Mouse (Mus musculus) testis, adult 2 months (tissue): ENCODE results near the gene Gmip. TPM values are rescaled to one million over a fixed set of nuclear protein-coding genes. Genes with fewer than 3 reads are reported as not detected.
A peak's percentile ranks its signal among the peaks of the same experiment; 100 is the strongest.

Source experiments
- H3K27ac ChIP-seq: fragments of 200-500 bp; 2 replicates; pipeline ENCODE4 v1.5.1; 2012; ENCODE audit warnings: low read depth, low read length; ENCODE audit not compliant: control insufficient read depth, insufficient read depth
- H3K27me3 ChIP-seq: fragments of 200-500 bp; 2 replicates; pipeline ENCODE4 v1.6.1; 2012; ENCODE audit warnings: mild to moderate bottlenecking, low read length, moderate library complexity; ENCODE audit not compliant: control insufficient read depth, insufficient read depth
- H3K36me3 ChIP-seq: fragments of 200-500 bp; 2 replicates; pipeline ENCODE4 v1.6.1; 2012; ENCODE audit warnings: mild to moderate bottlenecking, low read length; ENCODE audit not compliant: control insufficient read depth, insufficient read depth
- H3K4me1 ChIP-seq: fragments of 200-500 bp; 2 replicates; pipeline ENCODE4 v1.6.1; 2012; ENCODE audit warnings: low read length; ENCODE audit not compliant: control insufficient read depth, insufficient read depth
- H3K4me3 ChIP-seq: fragments of 200-500 bp; 2 replicates; pipeline ENCODE4 v1.5.1; 2012; ENCODE audit warnings: low read depth, mild to moderate bottlenecking, low read length, moderate library complexity, mixed read lengths; ENCODE audit not compliant: control insufficient read depth
- CTCF ChIP-seq: fragments of 200-500 bp; IDR thresholded peaks from 2 replicates; pipeline ENCODE4 v1.5.1; 2012; ENCODE audit warnings: low read depth, mild to moderate bottlenecking, inconsistent platforms, low read length, moderate library complexity; ENCODE audit not compliant: control insufficient read depth, insufficient read depth, insufficient replicate concordance
- POLR2A ChIP-seq: fragments of 200-500 bp; IDR thresholded peaks from 2 replicates; pipeline ENCODE4 v1.6.1; 2012; ENCODE audit warnings: low read depth, mild to moderate bottlenecking, inconsistent platforms, low read length, moderate library complexity; ENCODE audit not compliant: control insufficient read depth
- polyA plus RNA-seq: library from polyadenylated mRNA; depleted of rRNA; stranded (reverse); fragments of >200 nt; gene quantifications from 2 replicates; pipeline ENCODE4 v1.2.3, GENCODE M21; 2012

Gene Gmip
- polyA plus RNA-seq, 1 experiment: 4.4 TPM

- no peak overlapping the region for H3K4me3 ChIP-seq
- no peaks in the 10 kb centered on the region; the same call in 1 of the 2 replicates for H3K4me1 ChIP-seq
- no peak for TF ChIP-seq POLR2A
- TF ChIP-seq CTCF: no peak
- H3K36me3 ChIP-seq: no peaks in the 10 kb centered on the region
- no peaks in the 10 kb centered on the region for H3K27me3 ChIP-seq
- no peak overlapping the region for H3K27ac ChIP-seq
Measured at GRCm38 (mm10) chr8:69789105-69789504, 19.4 kb upstream of the Gmip start.

DNA sequence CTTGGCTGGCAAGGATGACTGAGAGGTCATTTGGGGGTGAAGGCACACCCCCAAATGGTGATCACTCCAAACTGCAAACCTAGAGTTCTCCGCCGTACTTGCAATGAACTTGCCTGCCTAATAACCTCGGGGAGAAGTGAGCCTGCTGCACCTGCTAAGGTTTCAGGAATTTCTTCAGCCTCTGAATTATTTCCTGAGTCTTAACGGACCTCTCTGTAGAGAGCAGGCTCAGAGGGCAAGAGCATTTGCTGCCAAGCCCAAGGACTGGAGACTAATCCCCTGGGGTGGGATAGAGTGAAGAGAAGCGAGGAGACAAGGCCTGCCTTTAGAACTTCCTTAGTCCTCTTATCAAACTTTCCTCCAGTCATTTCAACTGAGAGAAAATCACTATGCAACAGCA lies 18.7 kb upstream of the Gmip start:
- TF ChIP-seq POLR2A: no peak
- no peak for TF ChIP-seq CTCF
- Histone ChIP-seq H3K36me3 (no peaks in the 10 kb centered on the region), H3K27me3 (no peaks in the 10 kb centered on the region)

DNA sequence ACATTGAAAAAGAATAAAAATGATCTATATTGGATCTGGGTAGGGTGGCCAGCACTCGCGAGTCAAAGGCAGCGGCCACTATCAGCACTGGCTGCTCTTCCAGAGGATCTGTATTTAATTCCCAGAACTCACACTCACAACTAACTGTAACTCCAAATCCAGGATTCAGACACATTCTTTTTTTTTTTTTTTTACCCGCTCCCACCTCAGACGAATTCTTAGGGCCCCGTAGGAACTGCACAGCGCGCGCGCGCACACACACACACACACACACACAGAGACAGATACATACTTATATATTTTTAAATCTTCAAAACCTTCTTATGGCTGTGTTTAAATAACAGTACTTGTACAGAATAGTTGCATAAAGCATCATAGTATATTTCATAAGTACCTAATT lies 18.1 kb upstream of the Gmip start:
- TF ChIP-seq CTCF (no peak), POLR2A (no peak)
- Histone ChIP-seq H3K36me3 (no peaks in the 10 kb centered on the region; the same call in 1 of the 2 replicates), H3K4me1 (no peaks in the 10 kb centered on the region; the same call in 1 of the 2 replicates), H3K4me3 (peak overlapping the region; percentile 97), H3K27ac (peak overlapping the region; percentile 97), H3K27me3 (no peaks in the 10 kb centered on the region)

More for the DNA sequence above, 18.7 kb upstream of the Gmip start:
- H3K4me3 ChIP-seq: no peak overlapping the region
- no peak overlapping the region for H3K27ac ChIP-seq
- H3K4me1 ChIP-seq: no peaks in the 10 kb centered on the region; the same call in 1 of the 2 replicates

DNA sequence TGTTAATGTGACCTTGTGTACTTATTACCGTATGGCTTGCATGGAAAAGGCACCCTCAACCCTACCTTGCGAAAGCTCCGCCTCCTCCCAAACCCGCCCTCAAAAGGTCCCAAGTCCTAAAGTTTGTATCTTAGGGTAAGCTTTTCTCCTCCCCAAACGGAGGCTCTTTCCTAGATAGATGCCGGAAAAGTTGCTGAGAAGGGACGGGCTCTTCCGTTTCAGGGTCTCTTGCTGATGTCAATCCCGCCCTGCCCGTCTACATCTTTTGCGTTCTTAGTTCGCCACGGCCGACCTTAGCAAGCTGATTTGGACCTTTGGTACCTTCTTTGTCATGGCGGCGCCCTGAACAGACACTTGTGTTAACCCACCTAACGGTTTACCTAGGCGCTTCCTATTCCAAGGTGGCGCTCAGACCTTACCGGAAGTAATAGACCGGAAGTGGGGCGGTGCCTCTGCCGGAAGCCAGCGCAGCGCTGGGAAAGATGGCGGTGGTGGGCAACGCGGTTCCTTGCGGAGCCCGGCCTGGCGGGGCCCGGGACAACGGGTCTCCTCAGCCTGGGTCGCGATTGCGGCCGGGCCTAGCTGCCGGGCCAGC lies 17.6 kb upstream of the Gmip start, which contains the start of the genes Atp13a1 and Zfp866:
Gene Atp13a1, plus strand, starts transcription at position 391 of the 595 bp plus-strand sequence.
Gene Zfp866, minus strand, starts transcription at position 406 of the 595 bp plus-strand sequence.
- Histone ChIP-seq H3K36me3 (no peaks in the 10 kb centered on the region; the same call in 1 of the 2 replicates), H3K27ac (peak within 1 kb of the TSS; percentile 97), H3K4me1 (no peaks in the 10 kb centered on the region; the same call in 1 of the 2 replicates), H3K4me3 (peak within 1 kb of the TSS; percentile 97), H3K27me3 (no peaks in the 10 kb centered on the region)
- TF ChIP-seq POLR2A (peak; percentile 90), CTCF (no peak)

- Histone ChIP-seq H3K4me1 (no peaks in the 10 kb centered on the region; the same call in 1 of the 2 replicates), H3K4me3 (peak overlapping the region; percentile 97), H3K27me3 (no peaks in the 10 kb centered on the region), H3K36me3 (no peaks in the 10 kb centered on the region; the same call in 1 of the 2 replicates), H3K27ac (peak overlapping the region; percentile 90)
- no peak; the same call in 1 of the 2 replicates for TF ChIP-seq POLR2A
- no peak for TF ChIP-seq CTCF
Measured at GRCm38 (mm10) chr8:69791415-69792068, 16.9 kb upstream of the Gmip start.

DNA sequence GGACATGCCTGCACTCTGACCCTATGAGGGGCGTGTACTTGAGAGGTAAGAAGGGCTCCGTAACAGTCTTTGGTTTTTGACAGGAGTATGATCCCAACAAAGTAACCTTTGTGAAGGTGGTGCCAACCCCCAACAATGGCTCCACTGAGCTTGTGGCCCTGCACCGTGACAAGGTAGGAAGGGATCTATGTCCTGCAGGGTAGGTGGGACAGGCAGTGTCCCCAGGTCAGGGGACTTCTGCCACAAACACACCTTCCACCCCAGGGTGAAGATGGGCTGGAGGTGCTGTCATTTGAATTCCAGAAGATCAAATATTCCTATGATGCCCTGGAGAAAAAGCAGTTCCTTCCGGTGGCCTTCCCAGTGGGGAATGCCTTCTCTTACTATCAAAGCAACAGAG lies 14.8 kb upstream of the Gmip start:
- H3K4me3 ChIP-seq: no peak overlapping the region
- H3K4me1 ChIP-seq: no peaks in the 10 kb centered on the region; the same call in 1 of the 2 replicates
- H3K27ac ChIP-seq: no peak overlapping the region
- TF ChIP-seq POLR2A (no peak), CTCF (no peak)
- no peaks in the 10 kb centered on the region for H3K27me3 ChIP-seq
- H3K36me3 ChIP-seq: no peaks in the 10 kb centered on the region; the same call in 1 of the 2 replicates

GRCm38 (mm10) chr8:69794096-69794495 lies 14.4 kb upstream of the Gmip start:
- no peaks in the 10 kb centered on the region for H3K27me3 ChIP-seq
- H3K4me1 ChIP-seq: no peaks in the 10 kb centered on the region; the same call in 1 of the 2 replicates
- H3K27ac ChIP-seq: no peak overlapping the region
- no peak overlapping the region for H3K4me3 ChIP-seq
- TF ChIP-seq CTCF (no peak), POLR2A (no peak)
- H3K36me3 ChIP-seq: no peaks in the 10 kb centered on the region; the same call in 1 of the 2 replicates
